Mouse (Mus musculus) midbrain, embryonic 13.5 days (tissue): ENCODE results near the gene Cst6. TPM values are rescaled to one million over a fixed set of nuclear protein-coding genes. Genes with fewer than 3 reads are reported as not detected.

ENCODE experiments used
- ATAC-seq: fragments of 200-750 bp; cut with Nextera tagmentation; 2 replicates; pipeline ENCODE4 v1.8.0; 2017; ENCODE audit warnings: mild to moderate bottlenecking, moderate TSS enrichment, moderate library complexity
- H3K27ac ChIP-seq: fragments of 300-500 bp; sonication (generic); 2 replicates; pipeline ENCODE4 v1.5.1; 2015; ENCODE audit warnings: inconsistent platforms, mild to moderate bottlenecking, moderate library complexity
- H3K27me3 ChIP-seq: fragments of 300-500 bp; sonication (generic); 2 replicates; pipeline ENCODE4 v1.6.1; 2015; ENCODE audit warnings: mild to moderate bottlenecking, inconsistent platforms
- H3K36me3 ChIP-seq: fragments of 300-500 bp; sonication (generic); 2 replicates; pipeline ENCODE4 v1.6.1; 2015; ENCODE audit warnings: mild to moderate bottlenecking, inconsistent platforms
- H3K4me1 ChIP-seq: fragments of 300-500 bp; sonication (generic); replicated peaks from 2 replicates; pipeline ENCODE4 v1.6.1; 2015; ENCODE audit warnings: inconsistent platforms
- H3K4me2 ChIP-seq: fragments of 300-500 bp; sonication (generic); replicated peaks from 2 replicates; pipeline ENCODE4 v1.6.1; 2015; ENCODE audit warnings: moderate library complexity, mild to moderate bottlenecking, inconsistent platforms
- H3K4me3 ChIP-seq: fragments of 300-500 bp; sonication (generic); replicated peaks from 2 replicates; pipeline ENCODE4 v1.5.1; 2015; ENCODE audit warnings: mild to moderate bottlenecking, inconsistent platforms
- H3K9ac ChIP-seq: fragments of 300-500 bp; sonication (generic); replicated peaks from 2 replicates; pipeline ENCODE4 v1.6.1; 2015; ENCODE audit warnings: mild to moderate bottlenecking, inconsistent platforms
- H3K9me3 ChIP-seq: fragments of 300-500 bp; sonication (generic); 2 replicates; pipeline ENCODE4 v1.6.1; 2016; ENCODE audit warnings: mild to moderate bottlenecking, inconsistent platforms
- WGBS: fragments of 180-500 bp; shearing (Covaris S2); methylation state at CpG from one replicate; pipeline ENCODE4 v1.1.7; 2015; 5-methylcytosine and 5-hydroxymethylcytosine counted together
- polyA plus RNA-seq: library from polyadenylated mRNA; unstranded; fragments of >200 nt; fragmentation: Nextera tagmentation; extraction: Ambion mirVana; gene quantifications from 2 replicates; pipeline ENCODE4 v1.2.1, GENCODE M21; 2015

Cst6 gene
- polyA plus RNA-seq, 1 experiment from 2014 or later, result 4.5 TPM

GRCm38 (mm10) chr19:5374177-5374576 is 24.8 kb upstream of the Cst6 start:
- Histone ChIP-seq H3K9ac (no peak overlapping the region), H3K4me2 (no peak overlapping the region), H3K36me3 (peaks cover 80% of the 10 kb centered on the region), H3K4me1 (no peaks in the 10 kb centered on the region), H3K27me3 (no peaks in the 10 kb centered on the region), H3K4me3 (no peak overlapping the region), H3K9me3 (no peaks in the 10 kb centered on the region), H3K27ac (no peak overlapping the region)
- 82% methylated on average over 4 of the region's 4 CpGs for WGBS
- ATAC-seq, result no peak

- Histone ChIP-seq H3K4me3 (no peak overlapping the region), H3K4me1 (peaks cover 10% of the 10 kb centered on the region), H3K36me3 (peaks cover 77% of the 10 kb centered on the region), H3K9ac (no peak overlapping the region), H3K9me3 (no peaks in the 10 kb centered on the region), H3K27me3 (no peaks in the 10 kb centered on the region), H3K27ac (no peak overlapping the region), H3K4me2 (no peak overlapping the region)
- 92% methylated on average over 7 of the region's 7 CpGs for WGBS
- no peak for ATAC-seq
Measured at GRCm38 (mm10) chr19:5372724-5373123, 23.4 kb upstream of the Cst6 start.

GRCm38 (mm10) chr19:5370932-5371331 is 21.6 kb upstream of the Cst6 start:
- H3K27me3 ChIP-seq, result no peaks in the 10 kb centered on the region
- ATAC-seq, result no peak
- no peak overlapping the region for H3K9ac ChIP-seq
- no peak overlapping the region for H3K4me2 ChIP-seq
- peaks cover 63% of the 10 kb centered on the region for H3K36me3 ChIP-seq
- 82% methylated on average over 3 of the region's 3 CpGs for WGBS
- H3K4me3 ChIP-seq, result no peak overlapping the region
- H3K4me1 ChIP-seq, result peaks cover 16% of the 10 kb centered on the region
- no peak overlapping the region for H3K27ac ChIP-seq
- H3K9me3 ChIP-seq, result no peaks in the 10 kb centered on the region

GRCm38 (mm10) chr19:5367455-5367854 is 18.1 kb upstream of the Cst6 start:
- Histone ChIP-seq H3K9me3 (no peaks in the 10 kb centered on the region), H3K4me1 (peaks cover 24% of the 10 kb centered on the region), H3K36me3 (peaks cover 62% of the 10 kb centered on the region), H3K4me3 (peak overlapping the region; percentile 99), H3K4me2 (peak overlapping the region; percentile 85), H3K27ac (peak overlapping the region; percentile 94), H3K9ac (peak overlapping the region; percentile 90), H3K27me3 (no peaks in the 10 kb centered on the region)
- WGBS, result 11% methylated on average over 11 of the region's 11 CpGs
- no peak for ATAC-seq

GRCm38 (mm10) chr19:5367053-5367359 is 17.6 kb upstream of the Cst6 start, which contains the start of gene Banf1:
Gene Banf1 (minus strand): TSS chr19:5367168.
- under 1% methylated on average over 33 of the region's 33 CpGs for WGBS
- Histone ChIP-seq H3K27ac (peak within 1 kb of the TSS; percentile 94), H3K27me3 (no peaks in the 10 kb centered on the region), H3K36me3 (peaks cover 58% of the 10 kb centered on the region), H3K4me3 (peak within 1 kb of the TSS; percentile 99), H3K4me1 (peaks cover 24% of the 10 kb centered on the region), H3K9ac (peak within 1 kb of the TSS; percentile 90), H3K9me3 (no peaks in the 10 kb centered on the region), H3K4me2 (peak within 1 kb of the TSS; percentile 85)
- ATAC-seq, result no peak; the same call in 1 of the 2 replicates

GRCm38 (mm10) chr19:5366175-5367052 is 17.0 kb upstream of the Cst6 start, which contains the start of gene Eif1ad:
Gene Eif1ad (plus strand): TSS chr19:5366741.
- Histone ChIP-seq H3K36me3 (peaks cover 52% of the 10 kb centered on the region), H3K9me3 (no peaks in the 10 kb centered on the region), H3K9ac (peak within 1 kb of the TSS; percentile 90), H3K27ac (peak within 1 kb of the TSS; percentile 94), H3K4me2 (peak within 1 kb of the TSS; percentile 85), H3K4me1 (peaks cover 24% of the 10 kb centered on the region), H3K27me3 (no peaks in the 10 kb centered on the region), H3K4me3 (peak within 1 kb of the TSS; percentile 99)
- under 1% methylated on average over 89 of the region's 92 CpGs for WGBS
- ATAC-seq, result peak; percentile 96

- Histone ChIP-seq H3K27me3 (no peaks in the 10 kb centered on the region), H3K27ac (peak overlapping the region; percentile 94), H3K36me3 (peaks cover 48% of the 10 kb centered on the region), H3K4me3 (peak overlapping the region; percentile 99), H3K4me2 (peak overlapping the region; percentile 85), H3K9ac (peak overlapping the region; percentile 90), H3K9me3 (no peaks in the 10 kb centered on the region), H3K4me1 (peaks cover 24% of the 10 kb centered on the region)
- no peak; the same call in 1 of the 2 replicates for ATAC-seq
- WGBS, result 20% methylated on average over 11 of the region's 11 CpGs
Measured at GRCm38 (mm10) chr19:5365751-5366150, 16.4 kb upstream of the Cst6 start.

GRCm38 (mm10) chr19:5364124-5364523 is 14.8 kb upstream of the Cst6 start:
- H3K4me2 ChIP-seq, result no peak overlapping the region
- no peaks in the 10 kb centered on the region for H3K9me3 ChIP-seq
- WGBS, result 96% methylated on average over 2 of the region's 2 CpGs
- no peak overlapping the region for H3K9ac ChIP-seq
- peaks cover 24% of the 10 kb centered on the region for H3K4me1 ChIP-seq
- no peak overlapping the region for H3K4me3 ChIP-seq
- no peak overlapping the region for H3K27ac ChIP-seq
- H3K36me3 ChIP-seq, result peaks cover 32% of the 10 kb centered on the region
- H3K27me3 ChIP-seq, result no peaks in the 10 kb centered on the region
- ATAC-seq, result no peak

- Histone ChIP-seq H3K9ac (no peak overlapping the region), H3K4me2 (no peak overlapping the region), H3K36me3 (peaks cover 22% of the 10 kb centered on the region), H3K4me3 (no peak overlapping the region), H3K4me1 (peaks cover 8% of the 10 kb centered on the region), H3K27ac (no peak overlapping the region), H3K27me3 (no peaks in the 10 kb centered on the region), H3K9me3 (no peaks in the 10 kb centered on the region)
- no peak for ATAC-seq
- 91% methylated on average over 2 of the region's 2 CpGs for WGBS
Measured at GRCm38 (mm10) chr19:5362186-5362585, 12.8 kb upstream of the Cst6 start.

- no peaks in the 10 kb centered on the region for H3K9me3 ChIP-seq
- H3K36me3 ChIP-seq, result no peaks in the 10 kb centered on the region
- H3K9ac ChIP-seq, result no peak overlapping the region
- WGBS, result no CpG with 5 or more reads among the region's 1 CpGs
- no peak for ATAC-seq
- H3K27me3 ChIP-seq, result no peaks in the 10 kb centered on the region
- no peaks in the 10 kb centered on the region for H3K4me1 ChIP-seq
- no peak overlapping the region for H3K4me3 ChIP-seq
- H3K4me2 ChIP-seq, result no peak overlapping the region
- H3K27ac ChIP-seq, result no peak overlapping the region
Measured at GRCm38 (mm10) chr19:5356080-5356479, 6.7 kb upstream of the Cst6 start.

- H3K4me1 ChIP-seq, result peaks cover 5% of the 10 kb centered on the region
- no peaks in the 10 kb centered on the region for H3K36me3 ChIP-seq
- H3K4me2 ChIP-seq, result no peak overlapping the region
- H3K27me3 ChIP-seq, result 0 out of 2 replicates have a peak, but pooled peaks cover 2% of the 10 kb centered on the region
- H3K4me3 ChIP-seq, result no peak overlapping the region
- WGBS, result 91% methylated on average over 2 of the region's 2 CpGs
- H3K27ac ChIP-seq, result no peak overlapping the region
- ATAC-seq, result no peak
- no peak overlapping the region for H3K9ac ChIP-seq
- H3K9me3 ChIP-seq, result no peaks in the 10 kb centered on the region
Measured at GRCm38 (mm10) chr19:5353609-5354008, 4.2 kb upstream of the Cst6 start.
